Mouse (Mus musculus) liver, embryonic 14.5 days (tissue): ENCODE data around the gene Gm9945. TPM values are rescaled to one million over a fixed set of nuclear protein-coding genes. Genes with fewer than 3 reads are reported as not detected.

Experiments used
- ATAC-seq: fragments of 200-750 bp; cut with Nextera tagmentation; 2 replicates; pipeline ENCODE4 v1.8.0; 2017; ENCODE audit warnings: moderate number of reproducible peaks, mild to moderate bottlenecking, moderate library complexity; ENCODE audit not compliant: insufficient read depth
- DNase-seq, 3 experiments: peaks; one replicate each; pipeline ENCODE4 v3.0.0-alpha.2; 2012 to 2013; ENCODE audit warnings: low read depth in 3 of 3, low spot score in 3 of 3
- H3K27ac ChIP-seq: fragments of 300-500 bp; sonication (generic); 2 replicates; pipeline ENCODE4 v1.5.1; 2014; ENCODE audit warnings: moderate library complexity, mild to moderate bottlenecking, control low read depth, inconsistent platforms
- H3K27me3 ChIP-seq: fragments of 300-500 bp; sonication (generic); 2 replicates; pipeline ENCODE4 v1.6.1; 2014; ENCODE audit warnings: mild to moderate bottlenecking, low read length, moderate library complexity; ENCODE audit not compliant: control insufficient read depth, insufficient read depth
- H3K36me3 ChIP-seq: fragments of 300-500 bp; sonication (generic); replicated peaks from 2 replicates; pipeline ENCODE4 v1.6.1; 2014; ENCODE audit warnings: low read depth; ENCODE audit not compliant: control insufficient read depth, insufficient read depth
- H3K4me1 ChIP-seq, 2 experiments: fragments of 200-500 bp in 1 of 2; fragments of 300-500 bp in 1 of 2; sonication (generic) in 1 of 2; replicated peaks; 2 replicates each; pipeline ENCODE4 v1.6.1; 2012 to 2014; ENCODE audit warnings: antibody characterized with exemption in 1 of 2, inconsistent platforms in 1 of 2, low read length in 1 of 2; ENCODE audit not compliant: control insufficient read depth in 2 of 2, insufficient read depth in 2 of 2
- H3K4me2 ChIP-seq: fragments of 300-500 bp; sonication (generic); 2 replicates; pipeline ENCODE4 v1.6.1; 2014; ENCODE audit warnings: low read depth, mild to moderate bottlenecking, control low read depth, moderate library complexity
- H3K4me3 ChIP-seq, 2 experiments: fragments of 200-500 bp in 1 of 2; fragments of 300-500 bp in 1 of 2; sonication (generic) in 1 of 2; 2 replicates each; pipeline ENCODE4 v1.5.1; 2012 to 2014; ENCODE audit warnings: low read depth in 2 of 2, low read length in 2 of 2, mild to moderate bottlenecking in 2 of 2, control low read depth in 1 of 2, inconsistent platforms in 1 of 2, moderate library complexity in 1 of 2; ENCODE audit not compliant: insufficient read depth in 1 of 2
- H3K9ac ChIP-seq: fragments of 300-500 bp; sonication (generic); replicated peaks from 2 replicates; pipeline ENCODE4 v1.6.1; 2014; ENCODE audit warnings: mild to moderate bottlenecking, control low read depth, moderate library complexity
- H3K9me3 ChIP-seq: fragments of 300-500 bp; sonication (generic); 2 replicates; pipeline ENCODE4 v1.6.1; 2016; ENCODE audit warnings: low read length, mixed read lengths; ENCODE audit not compliant: control insufficient read depth
- CTCF ChIP-seq: IDR thresholded peaks from 2 replicates; pipeline ENCODE4 v1.5.1; 2016; ENCODE audit warnings: antibody characterized with exemption, low read depth, control low read depth
- EP300 ChIP-seq: IDR thresholded peaks from 2 replicates; pipeline ENCODE4 v1.6.1; 2016; ENCODE audit warnings: antibody characterized with exemption, low read depth
- WGBS: fragments of 180-500 bp; shearing (Covaris S2); extraction: QIAGEN DNeasy Blood & Tissue Kit; methylation state at CpG from one replicate; pipeline ENCODE4 v1.1.7; 2014; ENCODE audit not compliant: insufficient replicate concordance; 5-methylcytosine and 5-hydroxymethylcytosine counted together
- polyA plus RNA-seq, 2 experiments: library from polyadenylated mRNA; depleted of rRNA in 1 of 2; stranded (reverse) in 1 of 2; unstranded in 1 of 2; fragments of >200 nt; fragmentation: Nextera tagmentation in 1 of 2; extraction: Ambion mirVana in 1 of 2; gene quantifications; 2 replicates each; pipeline versions ENCODE4 v1.2.1 to v1.2.3; 2012 to 2014

Gene Gm9945
- polyA plus RNA-seq (2012; rRNA removed) (0.10 and 0.27 TPM in 2 replicates), polyA plus RNA-seq (2014; fragmentation: Nextera tagmentation; extraction: Ambion mirVana) (0.46 and 0.56 TPM in 2 replicates)

DNA sequence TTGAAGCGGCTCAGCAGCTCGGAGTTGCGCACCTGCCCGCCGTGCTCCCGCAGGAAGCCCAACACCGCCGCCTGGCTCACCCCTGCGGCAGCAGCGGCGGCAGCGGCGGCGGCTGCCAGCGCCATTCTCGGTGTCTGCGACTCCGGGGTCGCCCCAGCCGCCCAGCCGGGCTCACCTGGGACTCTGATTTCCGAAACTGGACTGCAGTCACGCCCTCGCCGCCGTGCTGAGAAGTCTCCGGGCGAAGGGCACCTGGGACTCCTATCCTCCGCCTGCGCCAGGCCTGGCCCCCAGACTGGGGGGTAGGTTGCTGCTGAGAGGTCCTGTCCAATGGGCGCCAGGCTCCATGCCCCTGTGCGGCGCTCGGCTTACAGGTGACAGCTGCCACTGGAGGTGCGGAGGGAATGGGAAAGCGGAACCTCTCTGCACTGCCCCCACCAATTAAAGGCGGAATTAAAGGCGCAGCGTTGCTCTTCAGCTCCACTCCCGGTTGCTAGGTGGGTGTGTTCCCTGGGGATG, at the start of gene Gm9945, which contains the start of gene Sowaha:
Gm9945 (plus strand) TSS at position 384 of the 519 bp plus-strand sequence.
Sowaha (minus strand) TSS at position 492 of the 519 bp plus-strand sequence.
- Histone ChIP-seq H3K36me3 (0 out of 2 replicates have a peak, but pooled peaks cover 4% of the 10 kb centered on the region), H3K9me3 (no peaks in the 10 kb centered on the region), H3K4me3 (peak within 1 kb of the TSS; percentile 66 to 92), H3K27ac (peak within 1 kb of the TSS; percentile 98), H3K4me2 (peak within 1 kb of the TSS; percentile 72), H3K9ac (peak within 1 kb of the TSS; percentile 75), H3K27me3 (peaks cover 48% of the 10 kb centered on the region), H3K4me1 (peaks cover 43 to 44% of the 10 kb centered on the region in 2 experiments)
- no peak for TF ChIP-seq EP300
- peak; percentile 65 for TF ChIP-seq CTCF
- peak in 2 of 3 experiments; percentile 57 to 63 for DNase-seq
- ATAC-seq, result peak; percentile 62
- 3% methylated on average over 40 of the region's 40 CpGs for WGBS

GRCm38 (mm10) chr11:53430300-53430669, 49.7 kb upstream of the Gm9945 start:
- TF ChIP-seq EP300, result no peak
- no peak for TF ChIP-seq CTCF

GRCm38 (mm10) chr11:53430670-53431346, 49.2 kb upstream of the Gm9945 start, which contains the start of the genes Uqcrq and Gdf9:
Uqcrq (minus strand) TSS chr11:53430831.
Gdf9 (plus strand) TSS chr11:53431023.
- Histone ChIP-seq H3K9ac (peak within 1 kb of the TSS; percentile 84), H3K27me3 (no peaks in the 10 kb centered on the region), H3K9me3 (no peaks in the 10 kb centered on the region), H3K27ac (peak within 1 kb of the TSS; percentile 67), H3K4me3 (peak within 1 kb of the TSS; percentile 80 to 86), H3K36me3 (peaks cover 12% of the 10 kb centered on the region), H3K4me2 (peak within 1 kb of the TSS; percentile 94), H3K4me1 (peaks cover 24 to 31% of the 10 kb centered on the region in 2 experiments)
- DNase-seq, result peak; percentile 99 to 100 (median 99)
- peak; percentile 89 for ATAC-seq
- WGBS, result under 1% methylated on average over 44 of the region's 44 CpGs
- TF ChIP-seq EP300 (no peak), CTCF (no peak)

More at GRCm38 (mm10) chr11:53430300-53430669, 49.7 kb upstream of the Gm9945 start:
- peak; percentile 37 for ATAC-seq
- WGBS, result under 1% methylated on average over 34 of the region's 34 CpGs
- H3K36me3 ChIP-seq, result peaks cover 12% of the 10 kb centered on the region
- H3K9me3 ChIP-seq, result no peaks in the 10 kb centered on the region
- no peaks in the 10 kb centered on the region for H3K27me3 ChIP-seq
- peak overlapping the region; percentile 94 for H3K4me2 ChIP-seq
- peak overlapping the region; percentile 67 for H3K27ac ChIP-seq
- H3K9ac ChIP-seq, result peak overlapping the region; percentile 84
- peak; percentile 42 to 54 (median 46) for DNase-seq
- H3K4me3 ChIP-seq, result peak overlapping the region; percentile 80 to 86
- H3K4me1 ChIP-seq, result peaks cover 24 to 35% of the 10 kb centered on the region in 2 experiments

DNA sequence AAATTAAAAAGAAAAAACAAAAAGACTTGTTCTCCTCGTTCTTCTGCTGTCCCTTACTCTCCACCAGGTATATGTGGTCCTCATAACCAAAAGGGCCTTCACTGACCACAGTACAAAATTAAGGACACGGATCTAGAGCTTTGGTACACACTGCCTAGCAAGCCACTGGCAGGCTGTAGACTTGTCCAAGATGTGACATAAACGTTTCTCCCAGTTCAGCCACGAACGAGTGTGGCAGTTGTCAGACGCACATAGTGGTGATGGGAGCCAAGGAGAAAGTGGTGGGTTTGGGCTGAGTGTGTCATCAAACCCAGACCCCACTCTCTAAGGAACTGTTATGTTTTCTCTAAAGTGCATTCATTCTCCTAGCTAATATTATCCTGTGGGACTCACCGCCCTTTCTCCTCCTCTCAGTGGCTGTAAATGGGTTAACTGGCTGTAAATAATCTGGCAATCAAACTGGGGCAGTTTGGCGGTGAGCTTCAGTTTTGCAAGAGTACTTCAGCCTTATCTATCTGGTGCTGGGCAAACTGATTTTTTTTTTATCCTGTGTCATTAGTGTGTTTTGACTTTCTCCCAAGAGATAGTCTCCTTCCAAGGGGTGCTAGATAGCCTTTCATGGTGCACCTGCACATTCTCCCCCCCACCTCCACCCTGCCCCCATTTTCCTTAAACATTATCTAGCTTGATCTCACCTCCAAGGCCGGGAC, 48.5 kb upstream of the Gm9945 start:
- no peaks in the 10 kb centered on the region for H3K9me3 ChIP-seq
- H3K36me3 ChIP-seq, result peaks cover 12% of the 10 kb centered on the region
- peaks cover 24 to 33% of the 10 kb centered on the region in 2 experiments for H3K4me1 ChIP-seq
- no peaks in the 10 kb centered on the region for H3K27me3 ChIP-seq
- WGBS, result 3% methylated on average over 9 of the region's 9 CpGs
- DNase-seq, result peak in 2 of 3 experiments; percentile 44 to 46
- H3K4me2 ChIP-seq, result peak overlapping the region; percentile 94
- H3K4me3 ChIP-seq, result peak overlapping the region; percentile 80 to 86
- peak overlapping the region; percentile 62 for H3K27ac ChIP-seq
- ATAC-seq, result peak; percentile 7
- no peak for TF ChIP-seq CTCF
- peak; percentile 67 for TF ChIP-seq EP300
- peak overlapping the region; percentile 15; the same call in 1 of the 2 replicates for H3K9ac ChIP-seq
